Comparison of ENCODE assay signal across 27 mouse cellular contexts in genomic region chr14:44907774-44908173, GRCm38 (mm10). TPM values are rescaled to one million over a fixed set of nuclear protein-coding genes. Genes with fewer than 3 reads are reported as not detected.
DNase-seq lines count a peak whose midpoint lies in the region; ATAC-seq and TF ChIP-seq lines count a peak whose summit lies in the region.
"Had no signal": no experiment of that assay in that cellular context is flagged by ENCODE, and none has a peak within 500 bp of the region (broad histone marks: within the 10 kb centered on the region; RNA-seq: fewer than 3 reads in every experiment).

No protein-coding gene starts in this region.

- TF ChIP-seq CTCF in intestine, postnatal 0 days (IDR thresholded peaks at IDR 0.05; ENCODE audit: low read depth), result no peak
- no peak for TF ChIP-seq CTCF in stomach, postnatal 0 days (IDR thresholded peaks at IDR 0.05; ENCODE audit: low read depth)

- no peaks in the 10 kb centered on the region for H3K9me3 ChIP-seq in intestine, embryonic 14.5 days (ENCODE audit: control insufficient read depth, low read length)
- H3K9me3 ChIP-seq in intestine, embryonic 15.5 days, result no peaks in the 10 kb centered on the region
- no peaks in the 10 kb centered on the region for H3K9me3 ChIP-seq in intestine, postnatal 0 days (ENCODE audit: control insufficient read depth)
- H3K9me3 ChIP-seq in stomach, postnatal 0 days (ENCODE audit: control insufficient read depth, low read length), result no peaks in the 10 kb centered on the region
- H3K9me3 ChIP-seq: embryonic facial prominence, embryonic 13.5 days; embryonic facial prominence, embryonic 15.5 days; forebrain, embryonic 10.5 days; forebrain, embryonic 12.5 days; forebrain, embryonic 15.5 days had no signal

- no peak for DNase-seq in intestine, embryonic 14.5 days (ENCODE audit: low spot score)
- DNase-seq in stomach, postnatal 0 days (ENCODE audit: low spot score), result peak; percentile 33
- no peak for DNase-seq in spleen, adult 18-20 months
- no peak for DNase-seq in gastrocnemius, adult 8-10 months (ENCODE audit: low spot score in 2 of 2)
- DNase-seq: adrenal gland, adult 2 months; adrenal gland, postnatal 10 days; adrenal gland, postnatal 25 days; cerebellum, adult 11 months; cerebellum, adult 18-20 months; cerebellum, adult 8-10 months; cerebellum, adult 9-11 months; cerebellum, postnatal 14 days; cerebellum, postnatal 36 days; embryo, embryonic 11 days had no signal

- H3K4me2 ChIP-seq in intestine, embryonic 14.5 days (ENCODE audit: low read length), result no peak overlapping the region
- no peak overlapping the region for H3K4me2 ChIP-seq in intestine, embryonic 15.5 days (replicated peaks)
- H3K4me2 ChIP-seq in intestine, postnatal 0 days (replicated peaks; ENCODE audit: low read depth), result no peak overlapping the region
- no peak overlapping the region for H3K4me2 ChIP-seq in stomach, postnatal 0 days (replicated peaks; ENCODE audit: low read depth)
- H3K4me2 ChIP-seq: embryonic facial prominence, embryonic 13.5 days; embryonic facial prominence, embryonic 15.5 days; forebrain, embryonic 12.5 days; forebrain, embryonic 15.5 days had no signal

- 0 out of 2 replicates have a peak, but pooled peaks have one; percentile 13 for ATAC-seq in intestine, embryonic 14.5 days (replicated peaks; ENCODE audit: low FRiP score, low TSS enrichment, low read depth)
- peak; percentile 66 for ATAC-seq in intestine, embryonic 15.5 days
- peak; percentile 76 for ATAC-seq in intestine, postnatal 0 days
- peak; percentile 89 for ATAC-seq in stomach, postnatal 0 days (ENCODE audit: low FRiP score, low TSS enrichment)
- no peak for ATAC-seq in monocyte, adult 5-6 weeks (replicated peaks; ENCODE audit: insufficient number of reproducible peaks, low FRiP score, low TSS enrichment, poor library complexity, severe bottlenecking)
- ATAC-seq: forebrain, embryonic 15.5 days had no signal

- no peak overlapping the region for H3K9ac ChIP-seq in intestine, embryonic 14.5 days (ENCODE audit: low read length)
- no peak overlapping the region for H3K9ac ChIP-seq in intestine, embryonic 15.5 days
- H3K9ac ChIP-seq in intestine, postnatal 0 days (ENCODE audit: low read depth, low read length), result no peak overlapping the region
- H3K9ac ChIP-seq in stomach, postnatal 0 days (ENCODE audit: low read length), result no peak overlapping the region
- H3K9ac ChIP-seq: embryonic facial prominence, embryonic 13.5 days; embryonic facial prominence, embryonic 15.5 days; forebrain, embryonic 12.5 days; forebrain, embryonic 15.5 days had no signal

- H3K27me3 ChIP-seq in intestine, embryonic 14.5 days (replicated peaks; ENCODE audit: control insufficient read depth, insufficient read depth, low read length), result no peaks in the 10 kb centered on the region
- H3K27me3 ChIP-seq in intestine, embryonic 15.5 days (replicated peaks), result no peaks in the 10 kb centered on the region
- H3K27me3 ChIP-seq in intestine, postnatal 0 days (replicated peaks; ENCODE audit: control insufficient read depth, insufficient read depth, low read length), result no peaks in the 10 kb centered on the region
- no peaks in the 10 kb centered on the region for H3K27me3 ChIP-seq in stomach, postnatal 0 days (ENCODE audit: control insufficient read depth, insufficient read depth, low read length)
- H3K27me3 ChIP-seq: embryonic facial prominence, embryonic 13.5 days; embryonic facial prominence, embryonic 15.5 days; forebrain, embryonic 12.5 days; forebrain, embryonic 15.5 days had no signal

- H3K36me3 ChIP-seq in intestine, embryonic 14.5 days (ENCODE audit: control insufficient read depth, insufficient read depth, low read length), result no peaks in the 10 kb centered on the region
- H3K36me3 ChIP-seq in intestine, embryonic 15.5 days, result no peaks in the 10 kb centered on the region
- no peaks in the 10 kb centered on the region for H3K36me3 ChIP-seq in intestine, postnatal 0 days (ENCODE audit: control insufficient read depth, insufficient read depth)
- no peaks in the 10 kb centered on the region for H3K36me3 ChIP-seq in stomach, postnatal 0 days (ENCODE audit: control insufficient read depth, insufficient read depth, low read length)
- H3K36me3 ChIP-seq: embryonic facial prominence, embryonic 13.5 days; embryonic facial prominence, embryonic 15.5 days; forebrain, embryonic 10.5 days; forebrain, embryonic 12.5 days; forebrain, embryonic 15.5 days had no signal

- WGBS in intestine, embryonic 14.5 days, result 76% methylated on average over 5 of the region's 5 CpGs
- 63% methylated on average over 5 of the region's 5 CpGs for WGBS in intestine, embryonic 15.5 days
- WGBS in intestine, postnatal 0 days, result 43% methylated on average over 5 of the region's 5 CpGs
- 65% methylated on average over 5 of the region's 5 CpGs for WGBS in stomach, postnatal 0 days

- H3K27ac ChIP-seq in intestine, embryonic 14.5 days (ENCODE audit: low read depth), result no peak overlapping the region
- no peak overlapping the region for H3K27ac ChIP-seq in intestine, embryonic 15.5 days
- no peak overlapping the region for H3K27ac ChIP-seq in intestine, postnatal 0 days (ENCODE audit: low read depth, low read length)
- H3K27ac ChIP-seq in stomach, postnatal 0 days (replicated peaks), result no peak overlapping the region
- H3K27ac ChIP-seq: embryonic facial prominence, embryonic 13.5 days; embryonic facial prominence, embryonic 15.5 days; forebrain, embryonic 10.5 days; forebrain, embryonic 12.5 days; forebrain, embryonic 15.5 days had no signal

- H3K4me1 ChIP-seq in intestine, embryonic 14.5 days (replicated peaks; ENCODE audit: control insufficient read depth, insufficient read depth, low read length), result no peaks in the 10 kb centered on the region
- no peaks in the 10 kb centered on the region for H3K4me1 ChIP-seq in intestine, embryonic 15.5 days (replicated peaks)
- no peaks in the 10 kb centered on the region; the same call in 1 of the 2 replicates for H3K4me1 ChIP-seq in intestine, postnatal 0 days (replicated peaks; ENCODE audit: control insufficient read depth, insufficient read depth, low read length)
- H3K4me1 ChIP-seq in stomach, postnatal 0 days (replicated peaks; ENCODE audit: control insufficient read depth, insufficient read depth), result no peaks in the 10 kb centered on the region
- H3K4me1 ChIP-seq: embryonic facial prominence, embryonic 13.5 days; embryonic facial prominence, embryonic 15.5 days; forebrain, embryonic 10.5 days; forebrain, embryonic 12.5 days; forebrain, embryonic 15.5 days had no signal

- no peak overlapping the region for H3K4me3 ChIP-seq in intestine, embryonic 14.5 days (ENCODE audit: low read depth, low read length)
- H3K4me3 ChIP-seq in intestine, embryonic 15.5 days (replicated peaks), result no peak overlapping the region
- no peak overlapping the region for H3K4me3 ChIP-seq in intestine, postnatal 0 days (ENCODE audit: low read depth, low read length)
- no peak overlapping the region for H3K4me3 ChIP-seq in stomach, postnatal 0 days (ENCODE audit: low read depth, low read length)
- H3K4me3 ChIP-seq: embryonic facial prominence, embryonic 13.5 days; embryonic facial prominence, embryonic 15.5 days; erythroblast, embryonic 14.5 days; forebrain, embryonic 10.5 days; forebrain, embryonic 12.5 days; forebrain, embryonic 15.5 days had no signal

- no peak for TF ChIP-seq EP300 in stomach, postnatal 0 days (optimal IDR thresholded peaks at IDR 0.05)

RNA-seq across cellular contexts. Expression of gene Ptgdr, which starts 48.6 kb away (rescaled TPM):
- not detected in 2 replicates for polyA plus RNA-seq in intestine, embryonic 14.5 days (2014; fragmentation: Nextera tagmentation; extraction: Ambion mirVana)
- not detected in 2 replicates for polyA plus RNA-seq in intestine, embryonic 15.5 days (2015; fragmentation: Nextera tagmentation; extraction: Ambion mirVana)
- 0.75 and 0.93 TPM in 2 replicates for polyA plus RNA-seq in intestine, postnatal 0 days (2015; fragmentation: Nextera tagmentation; extraction: Ambion mirVana)
- 0.61 and 0.71 TPM in 2 replicates for polyA plus RNA-seq in stomach, postnatal 0 days (2015; fragmentation: Nextera tagmentation; extraction: Ambion mirVana)
- not detected in 3 replicates for total RNA-seq in monocyte, adult 5-6 weeks (2017)
- total RNA-seq in gastrocnemius, adult 8-10 months (2022), result under 1 TPM in 1 of 4 experiments, not detected in 3; 0.08 TPM
- total RNA-seq: adrenal gland, adult 2 months; adrenal gland, postnatal 10 days; adrenal gland, postnatal 25 days; common myeloid progenitor, adult 5-6 weeks; ES-E14; MEL had no signal
- polyA plus RNA-seq: C2C12; erythroblast, embryonic 14.5 days; forebrain, embryonic 10.5 days had no signal
